Mouse (Mus musculus): ENCODE measurements at regions not wholly inside any gene's neighbourhood (a gene's known extent, or its start where the extent isn't known, plus 50 kb on each side); places are given as distances from the start of the nearest gene placed in this dataset.

DNA sequence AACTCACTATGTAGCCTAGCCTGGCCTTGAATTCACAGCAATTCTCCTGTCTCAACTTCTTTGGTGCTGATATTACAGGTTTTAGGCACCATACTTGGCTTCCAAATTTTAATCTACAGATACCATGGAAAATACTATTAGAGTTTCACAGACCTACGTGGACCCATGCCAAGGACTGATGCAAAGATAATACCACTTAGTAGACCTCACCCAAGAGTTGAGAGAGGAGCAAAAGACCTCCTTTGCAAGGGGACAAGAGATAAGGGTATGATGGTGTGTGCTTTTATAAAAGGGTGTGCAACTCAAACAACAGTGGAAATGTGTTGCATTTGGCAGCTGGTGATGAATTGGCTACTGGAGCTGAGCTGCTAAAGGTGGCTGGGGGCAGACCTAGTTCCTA is 358.6 kb upstream of the Diaph2 start:
- DNase-seq = no peak

DNA sequence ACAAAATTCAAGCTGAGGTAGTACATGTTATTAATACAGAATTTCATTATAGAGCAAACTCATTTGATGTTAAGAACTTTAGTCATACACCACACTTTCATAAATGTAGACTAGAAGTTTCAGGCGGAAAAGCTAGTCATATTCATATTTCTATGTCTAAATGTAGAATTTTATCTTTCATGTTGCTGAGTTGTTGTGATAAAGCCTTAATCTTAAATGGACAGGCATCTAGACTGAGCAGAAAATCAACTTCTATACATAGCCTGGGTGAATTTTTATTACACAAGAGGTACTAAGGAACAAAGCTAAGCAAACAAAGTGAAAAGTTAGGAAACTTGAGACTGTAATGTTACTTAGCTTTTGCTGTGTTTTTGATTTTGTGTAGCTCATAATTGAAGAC is 341.8 kb upstream of the Diaph2 start:
- DNase-seq = no peak

DNA sequence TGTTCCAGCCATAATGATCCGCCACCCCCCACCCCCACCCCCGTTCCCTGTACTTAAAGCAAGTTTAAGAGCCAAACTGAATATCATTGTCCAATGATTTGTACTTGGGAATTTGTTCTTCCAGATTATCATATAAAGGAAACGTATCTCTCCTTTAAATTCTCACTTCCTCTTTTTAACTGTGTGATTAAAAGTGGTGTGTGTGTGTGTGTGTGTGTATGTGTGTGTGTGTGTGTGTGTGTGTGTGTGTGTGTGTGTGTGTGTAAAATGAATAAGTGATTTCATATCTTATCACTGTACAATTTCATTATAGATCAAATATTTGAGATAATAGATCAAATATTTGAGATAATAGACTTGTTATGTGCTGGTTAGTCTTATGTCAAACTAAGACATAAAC is 339.5 kb upstream of the Diaph2 start:
- no peak for DNase-seq

DNA sequence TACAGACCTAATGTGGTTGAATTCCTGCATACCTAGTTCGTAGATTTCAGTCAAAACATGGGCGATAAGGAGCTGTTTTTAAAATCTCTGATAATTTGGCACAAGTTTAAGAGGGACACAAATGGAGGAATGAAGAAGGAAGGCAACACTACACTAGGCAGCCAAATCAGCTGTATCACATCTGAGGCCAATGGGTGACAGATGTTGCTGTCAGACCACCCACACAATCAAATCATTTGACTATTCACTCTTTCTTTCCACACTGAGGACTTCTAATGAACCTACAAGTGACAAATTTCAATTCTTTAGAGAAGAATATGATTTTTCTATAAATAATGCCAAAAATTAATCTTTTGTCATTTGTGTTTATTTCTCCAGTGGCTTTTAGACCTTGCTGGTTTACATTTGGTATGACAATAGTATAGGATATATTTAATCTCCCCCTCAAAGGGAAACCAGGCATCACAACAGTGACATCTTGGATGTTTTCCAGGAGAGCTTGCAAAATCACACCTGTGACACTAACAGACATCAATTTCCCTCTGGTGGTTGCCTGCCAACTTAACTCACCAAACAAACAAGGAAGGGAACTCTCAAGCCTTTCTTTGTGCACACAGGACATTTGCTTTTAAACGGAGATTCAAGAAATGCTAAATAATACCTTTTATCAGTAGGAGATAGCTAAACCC is 336.5 kb upstream of the Diaph2 start:
- DNase-seq = peak; percentile 11

DNA sequence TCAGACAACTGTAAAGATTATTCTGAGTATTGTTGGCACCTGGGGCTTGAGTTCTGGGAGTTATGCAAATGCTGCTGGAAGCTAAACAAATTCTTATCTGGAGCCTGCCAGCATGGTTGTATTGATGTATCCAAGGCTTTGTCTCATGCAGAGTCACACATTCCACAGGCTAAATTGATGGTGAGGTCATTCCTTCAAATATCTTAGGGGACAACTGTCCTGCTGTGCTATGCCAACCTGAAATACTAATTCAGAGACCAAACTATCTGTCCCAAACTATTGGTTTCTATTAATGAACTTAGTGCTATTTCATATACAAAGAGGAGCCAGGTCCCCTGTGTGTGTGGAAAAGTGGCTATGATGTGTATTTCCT is 335.9 kb upstream of the Diaph2 start:
- DNase-seq = no peak

DNA sequence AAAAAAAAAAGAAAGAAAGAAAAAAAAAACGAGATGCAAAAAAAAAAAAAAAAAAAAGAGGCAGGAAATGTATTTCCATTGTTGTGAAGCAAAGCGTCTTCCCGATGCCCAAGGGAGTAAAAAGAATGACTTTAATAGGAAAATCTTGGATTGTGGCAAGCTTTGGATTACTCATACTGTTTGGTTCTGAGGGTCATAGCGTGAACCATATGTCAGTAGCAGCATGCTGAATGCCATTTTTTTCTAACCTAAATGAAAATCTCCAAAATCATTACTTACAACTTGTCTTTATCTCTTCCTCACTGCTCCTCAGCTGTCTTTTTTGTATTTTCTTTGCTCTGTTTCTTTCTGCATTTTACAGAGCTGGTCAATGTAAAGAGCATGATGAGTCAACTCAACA is 334.2 kb upstream of the Diaph2 start:
- peak in 1 of 2 experiments; percentile 3 for DNase-seq

DNA sequence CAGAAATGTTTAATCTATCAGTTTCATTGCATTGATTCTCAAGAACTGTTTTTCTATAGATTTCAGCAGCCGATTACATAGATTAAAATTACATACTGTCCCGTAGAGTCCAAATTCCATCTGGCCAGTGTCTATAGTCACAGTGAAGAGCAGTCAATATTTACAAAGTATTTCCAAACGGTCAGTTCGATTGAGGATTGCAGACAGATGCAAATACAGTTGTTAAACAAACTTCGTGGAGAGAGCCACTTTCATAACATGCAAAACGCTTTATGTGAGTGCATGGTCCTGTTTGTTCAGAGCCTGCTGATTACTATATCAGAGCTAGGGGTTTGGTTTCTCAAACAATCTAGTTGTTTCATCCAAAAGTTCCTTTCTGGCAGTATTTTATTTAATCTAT is 301.0 kb upstream of the Diaph2 start:
- no peak for DNase-seq

DNA sequence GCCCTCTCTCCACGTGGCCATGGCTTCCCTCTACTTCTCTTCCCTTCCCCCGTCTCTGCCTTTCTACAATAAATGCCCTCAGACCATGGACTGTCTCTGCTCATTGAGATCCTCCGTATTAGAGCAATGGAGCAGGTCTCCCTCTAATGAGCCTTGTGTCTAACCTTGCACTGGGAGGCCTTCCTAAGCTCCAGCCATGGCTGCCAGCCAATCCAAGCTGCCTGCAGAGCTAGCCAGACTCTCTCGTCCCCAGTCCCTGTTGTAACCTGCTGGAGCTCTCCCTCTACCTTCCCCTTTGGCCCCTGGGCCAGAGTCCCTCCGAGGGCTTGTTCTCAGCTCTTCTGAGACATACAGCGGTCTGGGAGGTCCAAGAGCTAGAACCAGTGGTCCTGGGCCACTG is 273.3 kb upstream of the Diaph2 start:
- DNase-seq = peak; percentile 5 to 30

DNA sequence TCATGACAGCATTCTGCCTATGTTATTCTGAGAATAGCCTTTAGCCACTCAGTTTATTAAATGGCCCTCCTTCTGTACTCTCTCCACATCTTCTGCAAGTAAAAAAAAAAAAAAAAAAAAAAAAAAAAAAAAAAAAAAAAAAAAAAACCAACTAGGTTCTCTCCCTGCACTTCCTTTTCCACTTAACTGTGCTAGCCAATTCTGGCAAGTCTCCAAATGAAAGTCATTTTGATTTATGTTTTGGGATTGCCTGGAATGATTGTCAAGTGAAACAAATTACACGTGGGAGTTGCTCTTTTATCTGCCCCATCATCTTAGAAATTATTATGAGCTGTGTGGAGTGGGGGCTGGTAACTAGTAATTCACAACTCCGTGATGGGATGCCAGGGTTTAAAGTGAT is 255.0 kb upstream of the Diaph2 start:
- peak in 1 of 2 experiments; percentile 1 for DNase-seq
